Mouse (Mus musculus) CD4-positive, CD25-positive, alpha-beta regulatory T cell, adult 2 months (primary cell): ENCODE data around the gene Psmb9.
"Not testable (repeated sequence)": the region's sequence is repeated elsewhere in the genome, so short reads cannot be mapped to it uniquely, and the experiment has no call there.

Source experiments
- DNase-seq: peaks from one replicate; pipeline ENCODE4 v3.0.0-alpha.2; 2012; ENCODE audit warnings: low read depth, low spot score

Gene Psmb9

GRCm38 (mm10) chr17:34187261-34187916 is at the start of gene Psmb9, which contains the start of gene Tap1:
Gene Psmb9 (minus strand): TSS chr17:34187764.
Gene Tap1 (plus strand): TSS chr17:34187553.
- DNase-seq = peak; percentile 100

GRCm38 (mm10) chr17:34236691-34237090 is 49.1 kb upstream of the Psmb9 start:
- DNase-seq = no peak

GRCm38 (mm10) chr17:34234926-34235325 is 47.4 kb upstream of the Psmb9 start:
- DNase-seq = peak; percentile 97

GRCm38 (mm10) chr17:34232021-34232420 is 44.5 kb upstream of the Psmb9 start:
- not testable (repeated sequence) for DNase-seq

GRCm38 (mm10) chr17:34230971-34231370 is 43.4 kb upstream of the Psmb9 start:
- DNase-seq = not testable (repeated sequence)

- not testable (repeated sequence) for DNase-seq
These were observed 38.3 kb upstream of the Psmb9 start for GRCm38 (mm10) chr17:34225911-34226310.

- DNase-seq = no peak
These were observed 37.9 kb upstream of the Psmb9 start for GRCm38 (mm10) chr17:34225426-34225825.

GRCm38 (mm10) chr17:34224816-34225215 is 37.3 kb upstream of the Psmb9 start:
- no peak for DNase-seq

GRCm38 (mm10) chr17:34220401-34220800 is 32.8 kb upstream of the Psmb9 start:
- not testable (repeated sequence) for DNase-seq

GRCm38 (mm10) chr17:34219801-34220200 is 32.2 kb upstream of the Psmb9 start:
- not testable (repeated sequence) for DNase-seq

- DNase-seq = peak; percentile 90
These were observed 31.5 kb upstream of the Psmb9 start for GRCm38 (mm10) chr17:34219096-34219495.

GRCm38 (mm10) chr17:34218675-34219074 is 31.1 kb upstream of the Psmb9 start:
- peak; percentile 68 for DNase-seq

GRCm38 (mm10) chr17:34217986-34218385 is 30.4 kb upstream of the Psmb9 start:
- no peak for DNase-seq

- no peak for DNase-seq
These were observed 29.8 kb upstream of the Psmb9 start for GRCm38 (mm10) chr17:34217216-34217928.

- DNase-seq = no peak
These were observed 27.6 kb upstream of the Psmb9 start for GRCm38 (mm10) chr17:34215176-34215575.

GRCm38 (mm10) chr17:34213936-34214335 is 26.4 kb upstream of the Psmb9 start:
- DNase-seq = no peak

- peak; percentile 69 for DNase-seq
These were observed 24.3 kb upstream of the Psmb9 start for GRCm38 (mm10) chr17:34211746-34212365.

GRCm38 (mm10) chr17:34210599-34210998 is 23.0 kb upstream of the Psmb9 start:
- peak; percentile 53 for DNase-seq

GRCm38 (mm10) chr17:34209680-34210079 is 22.1 kb upstream of the Psmb9 start:
- DNase-seq = peak; percentile 67

GRCm38 (mm10) chr17:34208421-34208820 is 20.9 kb upstream of the Psmb9 start:
- no peak for DNase-seq

GRCm38 (mm10) chr17:34207866-34208265 is 20.3 kb upstream of the Psmb9 start:
- no peak for DNase-seq

- peak; percentile 63 for DNase-seq
These were observed 19.9 kb upstream of the Psmb9 start for GRCm38 (mm10) chr17:34207456-34207855.
